Mouse (Mus musculus) CH12.LX (cell line): Measurements from ENCODE around the gene Eps8. TPM values are rescaled to one million over a fixed set of nuclear protein-coding genes. Genes with fewer than 3 reads are reported as not detected.

Experiments
- DNase-seq: peaks from one replicate; pipeline ENCODE4 v3.0.0-alpha.2; 2013; ENCODE audit errors: extremely low read depth
- H3K27ac ChIP-seq: 2 replicates; pipeline ENCODE4 v1.5.1; 2012; ENCODE audit warnings: low read depth, mild to moderate bottlenecking, control low read depth, moderate library complexity; ENCODE audit not compliant: insufficient read depth
- H3K27me3 ChIP-seq: replicated peaks from 2 replicates; pipeline ENCODE3; 2012; ENCODE audit warnings: inconsistent platforms
- H3K36me3 ChIP-seq, 2 experiments: replicated peaks in 1 of 2; 2 replicates each; pipeline versions ENCODE3 to v1.6.1; 2012; ENCODE audit warnings: inconsistent platforms in 1 of 2, low read length in 1 of 2, mild to moderate bottlenecking in 1 of 2, mixed read lengths in 1 of 2, moderate library complexity in 1 of 2; ENCODE audit not compliant: control insufficient read depth in 1 of 2, insufficient read depth in 1 of 2
- H3K4me1 ChIP-seq, 2 experiments: 2 replicates each; pipeline ENCODE4 v1.6.1; 2012; ENCODE audit warnings: inconsistent platforms in 1 of 2, moderate library complexity in 1 of 2; ENCODE audit not compliant: insufficient read depth in 2 of 2, control insufficient read depth in 1 of 2
- H3K4me2 ChIP-seq: 2 replicates; pipeline ENCODE4 v1.6.1; 2012; ENCODE audit warnings: low read depth, mild to moderate bottlenecking, control low read depth; ENCODE audit not compliant: poor library complexity, insufficient read depth, severe bottlenecking
- H3K4me3 ChIP-seq, 3 experiments: fragments of 150-350 bp in 1 of 3; sonication (generic) in 1 of 3; replicated peaks in 1 of 3; 2 replicates each; pipeline versions ENCODE3 to v1.5.1; 2011 to 2012; ENCODE audit warnings: low read depth in 2 of 3, low read length in 2 of 3, mild to moderate bottlenecking in 2 of 3, moderate library complexity in 2 of 3, control low read depth in 1 of 3, improper control_type of control experiment in 1 of 3, inconsistent platforms in 1 of 3, mixed read lengths in 1 of 3; ENCODE audit not compliant: poor library complexity in 1 of 3
- H3K79me2 ChIP-seq: replicated peaks from 2 replicates; pipeline ENCODE4 v1.6.1; 2012; ENCODE audit warnings: mild to moderate bottlenecking, moderate library complexity; ENCODE audit not compliant: control insufficient read depth, poor library complexity, insufficient read depth, severe bottlenecking; ENCODE audit errors: extremely low read depth
- H3K9ac ChIP-seq: 2 replicates; pipeline ENCODE4 v1.6.1; 2012; ENCODE audit warnings: low read depth, mild to moderate bottlenecking, control low read depth, moderate library complexity; ENCODE audit not compliant: insufficient read depth
- H3K9me3 ChIP-seq: replicated peaks from 2 replicates; pipeline ENCODE3; 2012; ENCODE audit warnings: low read length, inconsistent platforms, mixed read lengths
- BHLHE40 ChIP-seq: IDR thresholded peaks from 2 replicates; pipeline ENCODE4 v1.6.1; 2011; ENCODE audit warnings: mild to moderate bottlenecking, low read depth, low read length, improper control_type of control experiment
- CHD1 ChIP-seq: IDR thresholded peaks from 2 replicates; pipeline ENCODE4 v1.6.1; 2012; ENCODE audit warnings: low read depth, low read length, improper control_type of control experiment, inconsistent platforms
- CHD2 ChIP-seq: IDR thresholded peaks from 2 replicates; pipeline ENCODE4 v1.6.1; 2011; ENCODE audit warnings: low read length, improper control_type of control experiment
- ELF1 ChIP-seq: IDR thresholded peaks from 2 replicates; pipeline ENCODE4 v1.6.1; 2014; ENCODE audit warnings: low read depth, mild to moderate bottlenecking, inconsistent platforms, low read length, improper control_type of control experiment
- ETS1 ChIP-seq: conservative IDR thresholded peaks from 2 replicates; pipeline ENCODE4 v1.6.1; 2012; ENCODE audit warnings: low read depth, mild to moderate bottlenecking, inconsistent platforms, low read length, improper control_type of control experiment, moderate library complexity
- IRF4 ChIP-seq: IDR thresholded peaks from 2 replicates; pipeline ENCODE4 v1.6.1; 2014; ENCODE audit warnings: low read depth, mild to moderate bottlenecking, inconsistent platforms, low read length, improper control_type of control experiment
- JUND ChIP-seq: conservative IDR thresholded peaks from 2 replicates; pipeline ENCODE4 v1.6.1; 2011; ENCODE audit warnings: low read depth, low read length, improper control_type of control experiment
- MAX ChIP-seq: IDR thresholded peaks from 2 replicates; pipeline ENCODE4 v1.6.1; 2011; ENCODE audit warnings: low read length, improper control_type of control experiment
- MXI1 ChIP-seq: IDR thresholded peaks from 2 replicates; pipeline ENCODE4 v1.6.1; 2011; ENCODE audit warnings: mild to moderate bottlenecking, low read depth, low read length, improper control_type of control experiment
- MYC ChIP-seq: IDR thresholded peaks from 2 replicates; pipeline ENCODE4 v1.6.1; 2011; ENCODE audit warnings: low read depth, mild to moderate bottlenecking, improper control_type of control experiment, low read length
- NELFE ChIP-seq: IDR thresholded peaks from 2 replicates; pipeline ENCODE4 v1.6.1; 2011; ENCODE audit warnings: low read depth, low read length, improper control_type of control experiment
- NRF1 ChIP-seq: IDR thresholded peaks from 2 replicates; pipeline ENCODE4 v1.6.1; 2014; ENCODE audit warnings: low read depth, mild to moderate bottlenecking, inconsistent platforms, low read length, improper control_type of control experiment, moderate library complexity
- PAX5 ChIP-seq: IDR thresholded peaks from 2 replicates; pipeline ENCODE4 v1.6.1; 2012; ENCODE audit warnings: low read length, inconsistent platforms, mixed read lengths
- POLR2A ChIP-seq: IDR thresholded peaks from 2 replicates; pipeline ENCODE4 v1.6.1; 2011; ENCODE audit warnings: low read depth, mild to moderate bottlenecking, improper control_type of control experiment, low read length
- POLR2AphosphoS2 ChIP-seq: IDR thresholded peaks from 2 replicates; pipeline ENCODE4 v1.6.1; 2011; ENCODE audit warnings: low read depth, low read length, improper control_type of control experiment
- RAD21 ChIP-seq: IDR thresholded peaks from 2 replicates; pipeline ENCODE4 v1.6.1; 2011; ENCODE audit warnings: low read depth, mild to moderate bottlenecking, low read length, improper control_type of control experiment, moderate library complexity
- RCOR1 ChIP-seq: conservative IDR thresholded peaks from 2 replicates; pipeline ENCODE4 v1.6.1; 2012; ENCODE audit warnings: low read depth, mild to moderate bottlenecking, inconsistent platforms, low read length, improper control_type of control experiment
- SIN3A ChIP-seq: IDR thresholded peaks from 2 replicates; pipeline ENCODE4 v1.6.1; 2012; ENCODE audit warnings: low read length, improper control_type of control experiment, inconsistent platforms
- TBP ChIP-seq: conservative IDR thresholded peaks from 2 replicates; pipeline ENCODE4 v1.6.1; 2011; ENCODE audit warnings: low read depth, low read length, improper control_type of control experiment
- USF1 ChIP-seq: IDR thresholded peaks from 2 replicates; pipeline ENCODE4 v1.6.1; 2014; ENCODE audit warnings: low read depth, mild to moderate bottlenecking, inconsistent platforms, low read length, improper control_type of control experiment
- USF2 ChIP-seq: conservative IDR thresholded peaks from 2 replicates; pipeline ENCODE4 v1.6.1; 2011; ENCODE audit warnings: low read depth, low read length, improper control_type of control experiment
- ZC3H11A ChIP-seq: IDR thresholded peaks from 2 replicates; pipeline ENCODE4 v1.6.1; 2012; ENCODE audit warnings: low read depth, mild to moderate bottlenecking, inconsistent platforms, low read length, improper control_type of control experiment
- ZNF384 ChIP-seq: IDR thresholded peaks from 2 replicates; pipeline ENCODE4 v1.6.1; 2012; ENCODE audit warnings: low read depth, low read length, improper control_type of control experiment, inconsistent platforms
- dilution Hi-C: fragments of 300-500 bp; cut with MboI; formaldehyde crosslinking; loops from 2 replicates; pipeline ENCODE4 v1.14.3; 2020; ENCODE audit warnings: low sequenced_read_pairs; ENCODE audit not compliant: extremely low pct_unique_long_range_greater_than_20kb, extremely low pct_ligation_motif_present
- in situ Hi-C: fragments of 300-500 bp; cut with MboI; formaldehyde crosslinking; loops from 3 replicates; pipeline ENCODE4 v1.14.3; 2019; ENCODE audit warnings: low sequenced_read_pairs, low pct_ligation_motif_present, low pct_unique_long_range_greater_than_20kb, mixed read lengths
- polyA plus RNA-seq: library from polyadenylated mRNA; unstranded; fragments of >175 nt; gene quantifications from 2 replicates; pipeline ENCODE4 v1.2.1, GENCODE M21; 2012; ENCODE audit warnings: low read depth; ENCODE audit not compliant: insufficient read length
- total RNA-seq, 2 experiments: library from RNA; depleted of rRNA; stranded (reverse); fragments of 300-350 nt in 1 of 2; fragments of >200 nt in 1 of 2; gene quantifications; 2 replicates each; pipeline ENCODE4 v1.2.3; 2012 to 2014

Eps8 gene
- total and polyA plus RNA-seq, 3 experiments, result 2.2 to 7.4 (median 2.2) TPM

DNA sequence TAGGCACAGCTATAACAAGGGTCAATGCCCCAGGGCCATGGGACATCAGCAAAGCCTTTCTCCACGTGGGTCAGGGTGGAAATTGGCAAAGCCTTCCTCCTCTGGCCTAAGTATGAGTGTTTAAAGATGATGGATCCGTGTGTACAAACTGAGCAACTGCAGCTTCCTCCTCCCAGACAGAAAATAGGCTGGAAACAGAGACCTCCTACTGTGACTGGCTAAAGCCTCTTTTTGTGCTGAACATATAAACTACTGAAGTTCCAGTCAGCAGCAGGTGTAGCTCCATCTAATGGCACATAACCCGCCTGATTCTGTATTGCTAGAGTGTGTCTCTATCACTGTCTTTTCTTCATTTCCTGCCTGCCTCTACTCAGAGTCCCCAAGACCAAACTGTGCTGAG is 13.7 kb upstream of the Eps8 start:
- Histone ChIP-seq H3K27me3 (no peaks in the 10 kb centered on the region), H3K79me2 (no peaks in the 10 kb centered on the region), H3K9me3 (no peaks in the 10 kb centered on the region), H3K4me2 (no peak overlapping the region), H3K27ac (no peak overlapping the region), H3K9ac (no peak overlapping the region)
- no peak for DNase-seq
- in situ Hi-C loops, result no loop called here
- dilution Hi-C loops, result no loop called here
- TF ChIP-seq CHD1 (no peak), PAX5 (no peak), RCOR1 (no peak), USF1 (no peak), IRF4 (no peak), ELF1 (no peak), TBP (no peak), CHD2 (no peak), ETS1 (no peak), SIN3A (no peak)
- TF ChIP-seq, all 38 proteins: peak for 0
- Histone ChIP-seq H3K4me1 (no peaks in the 10 kb centered on the region), H3K4me3 (no peak overlapping the region), H3K36me3 (no peaks in the 10 kb centered on the region)

DNA sequence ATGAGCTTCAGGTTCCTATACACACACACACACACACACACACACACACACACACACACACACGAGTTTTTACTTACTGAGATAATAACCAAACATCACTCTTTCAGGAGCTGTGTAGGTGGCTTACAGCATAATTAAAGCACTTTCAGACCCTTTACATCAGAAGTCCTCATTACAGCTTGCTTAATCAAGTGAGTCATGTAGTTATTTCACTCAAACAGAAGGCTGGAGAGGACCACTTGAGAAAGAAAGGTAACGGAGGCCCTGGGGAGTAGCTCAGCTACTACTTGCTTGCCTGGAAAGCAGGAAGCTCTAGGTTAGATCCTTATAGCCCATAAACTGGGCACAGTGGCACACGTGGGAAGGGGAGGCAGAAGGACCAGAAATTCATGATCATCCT is 13.0 kb upstream of the Eps8 start:
- dilution Hi-C loops (no loop called here), in situ Hi-C loops (no loop called here)
- H3K27ac ChIP-seq, result no peak overlapping the region
- no peak overlapping the region for H3K4me3 ChIP-seq
- H3K9me3 ChIP-seq, result no peaks in the 10 kb centered on the region
- no peaks in the 10 kb centered on the region for H3K27me3 ChIP-seq
- no peaks in the 10 kb centered on the region for H3K4me1 ChIP-seq
- H3K4me2 ChIP-seq, result no peak overlapping the region
- no peak for DNase-seq
- TF ChIP-seq RAD21, result no peak
- no peak for TF ChIP-seq MAX
- TF ChIP-seq POLR2A, result no peak
- no peak for TF ChIP-seq NRF1
- no peak for TF ChIP-seq POLR2AphosphoS2
- no peak for TF ChIP-seq ETS1
- no peak overlapping the region for H3K9ac ChIP-seq
- no peaks in the 10 kb centered on the region for H3K36me3 ChIP-seq
- H3K79me2 ChIP-seq, result no peaks in the 10 kb centered on the region

DNA sequence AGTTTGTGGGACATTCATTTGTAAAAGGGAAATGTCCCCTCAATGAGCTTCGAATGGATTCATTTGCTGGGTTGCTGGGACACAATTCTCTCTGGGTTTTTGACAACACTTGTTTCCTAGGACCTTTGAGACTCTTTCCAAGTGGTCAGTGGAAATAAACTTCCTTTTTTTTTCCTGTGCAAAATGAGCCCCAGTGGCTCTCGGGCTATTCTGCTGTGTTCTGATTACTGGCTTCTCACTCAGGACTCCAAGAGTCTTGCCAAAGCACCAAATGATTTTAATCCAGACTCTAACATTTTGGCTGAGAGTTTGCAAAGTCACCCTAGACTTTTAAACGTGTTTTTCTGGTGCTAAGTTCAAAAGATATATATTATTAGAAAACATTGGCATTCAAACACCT is 10.3 kb upstream of the Eps8 start:
- Histone ChIP-seq H3K27me3 (no peaks in the 10 kb centered on the region), H3K36me3 (no peaks in the 10 kb centered on the region), H3K4me2 (no peak overlapping the region), H3K9me3 (no peaks in the 10 kb centered on the region), H3K27ac (no peak overlapping the region), H3K9ac (no peak overlapping the region), H3K4me3 (no peak overlapping the region), H3K79me2 (no peaks in the 10 kb centered on the region), H3K4me1 (no peaks in the 10 kb centered on the region)
- in situ Hi-C loops, result no loop called here
- DNase-seq, result no peak
- dilution Hi-C loops, result no loop called here
- TF ChIP-seq POLR2AphosphoS2, result no peak
- no peak for TF ChIP-seq MXI1
- no peak for TF ChIP-seq BHLHE40
- no peak for TF ChIP-seq ZC3H11A
- TF ChIP-seq RAD21, result no peak
- TF ChIP-seq JUND, result no peak
- TF ChIP-seq ELF1, result no peak
- TF ChIP-seq PAX5, result no peak
- TF ChIP-seq ZNF384, result no peak
- TF ChIP-seq NRF1, result no peak
- TF ChIP-seq USF2, result no peak
- no peak for TF ChIP-seq NELFE
- no peak for TF ChIP-seq MYC
- TF ChIP-seq, all 38 proteins: peak for 0
